Mouse (Mus musculus) neural tube, embryonic 14.5 days (tissue): ENCODE results near the gene 1700093K21Rik. TPM values are rescaled to one million over a fixed set of nuclear protein-coding genes. Genes with fewer than 3 reads are reported as not detected.

ENCODE experiments used
- microRNA-seq: library from miRNA; unstranded; fragments of <30 nt; microRNA quantifications from one replicate; pipeline ENCODE4, GENCODE M21; 2016
- polyA plus RNA-seq: library from polyadenylated mRNA; unstranded; fragments of >200 nt; fragmentation: Nextera tagmentation; extraction: Ambion mirVana; gene quantifications from 2 replicates; pipeline ENCODE4 v1.2.1, GENCODE M21; 2014

The 1700093K21Rik gene
- polyA plus RNA-seq, 1 experiment from 2014 or later: not detected

Small RNA genes lying within 50 kb of the gene (microRNA-seq; reads per million reads assigned to microRNA genes)
- gene Gm47279: not detected

Other genes with a start within 250 kb of the 1700093K21Rik start
- gene Usp34, start 214.3 kb downstream of the 1700093K21Rik start, polyA plus RNA-seq: 49.7 and 54.0 TPM in 2 replicates
- 90.0 and 107 TPM in 2 replicates for gene Ahsa2, start 23.1 kb downstream of the 1700093K21Rik start, polyA plus RNA-seq
- 151 and 172 TPM in 2 replicates for gene 0610010F05Rik, start 112.5 kb upstream of the 1700093K21Rik start, polyA plus RNA-seq
- gene Pus10, start 144.5 kb upstream of the 1700093K21Rik start, polyA plus RNA-seq: 12.9 and 13.9 TPM in 2 replicates
- gene Pex13, start 144.8 kb upstream of the 1700093K21Rik start, polyA plus RNA-seq: 36.8 and 38.0 TPM in 2 replicates
- gene Rel, start 249.8 kb upstream of the 1700093K21Rik start, polyA plus RNA-seq: 0.95 TPM in 2 replicates